Mouse (Mus musculus) stomach, postnatal 0 days (tissue): ENCODE measurements around the gene Cttnbp2. TPM values are rescaled to one million over a fixed set of nuclear protein-coding genes. Genes with fewer than 3 reads are reported as not detected.

Experiments used
- ATAC-seq: fragments of 200-750 bp; cut with Nextera tagmentation; 2 replicates; pipeline ENCODE4 v1.8.0; 2017; ENCODE audit not compliant: low FRiP score, low TSS enrichment
- DNase-seq: peaks from one replicate; pipeline ENCODE4 v3.0.0-alpha.2; 2016; ENCODE audit warnings: low spot score
- H3K27ac ChIP-seq: fragments of 300-500 bp; sonication (generic); replicated peaks from 2 replicates; pipeline ENCODE4 v1.5.1; 2014; ENCODE audit warnings: mild to moderate bottlenecking, control low read depth
- H3K27me3 ChIP-seq: fragments of 300-500 bp; sonication (generic); 2 replicates; pipeline ENCODE4 v1.6.1; 2014; ENCODE audit warnings: low read length; ENCODE audit not compliant: control insufficient read depth, insufficient read depth
- H3K36me3 ChIP-seq: fragments of 300-500 bp; sonication (generic); 2 replicates; pipeline ENCODE4 v1.6.1; 2014; ENCODE audit warnings: low read length, mixed read lengths; ENCODE audit not compliant: control insufficient read depth, insufficient read depth
- H3K4me1 ChIP-seq: fragments of 300-500 bp; sonication (generic); replicated peaks from 2 replicates; pipeline ENCODE4 v1.6.1; 2014; ENCODE audit warnings: antibody characterized with exemption; ENCODE audit not compliant: control insufficient read depth, insufficient read depth
- H3K4me2 ChIP-seq: fragments of 300-500 bp; sonication (generic); replicated peaks from 2 replicates; pipeline ENCODE4 v1.6.1; 2014; ENCODE audit warnings: low read depth, mild to moderate bottlenecking, control low read depth, moderate library complexity
- H3K4me3 ChIP-seq: fragments of 300-500 bp; sonication (generic); 2 replicates; pipeline ENCODE4 v1.5.1; 2014; ENCODE audit warnings: low read depth, low read length, control low read depth
- H3K9ac ChIP-seq: fragments of 300-500 bp; sonication (generic); 2 replicates; pipeline ENCODE4 v1.6.1; 2014; ENCODE audit warnings: mild to moderate bottlenecking, low read length, control low read depth, mixed read lengths
- H3K9me3 ChIP-seq: fragments of 300-500 bp; sonication (generic); 2 replicates; pipeline ENCODE4 v1.6.1; 2016; ENCODE audit warnings: low read length; ENCODE audit not compliant: control insufficient read depth
- CTCF ChIP-seq: IDR thresholded peaks from 2 replicates; pipeline ENCODE4 v1.5.1; 2016; ENCODE audit warnings: antibody characterized with exemption, low read depth, mild to moderate bottlenecking, moderate library complexity
- EP300 ChIP-seq: optimal IDR thresholded peaks from 2 replicates; pipeline ENCODE3; 2016; ENCODE audit warnings: antibody characterized with exemption
- WGBS: fragments of 180-500 bp; shearing (Covaris S2); extraction: QIAGEN DNeasy Blood & Tissue Kit; methylation state at CpG from one replicate; pipeline ENCODE4 v1.1.7; 2014; 5-methylcytosine and 5-hydroxymethylcytosine counted together
- polyA plus RNA-seq: library from polyadenylated mRNA; unstranded; fragments of >200 nt; fragmentation: Nextera tagmentation; extraction: Ambion mirVana; gene quantifications from 2 replicates; pipeline ENCODE4 v1.2.1, GENCODE M21; 2015

Gene Cttnbp2
- polyA plus RNA-seq, 1 experiment from 2014 or later = 4.4 TPM

GRCm38 (mm10) chr6:18372447-18373228 lies 142.0 kb downstream of the Cttnbp2 start:
- Histone ChIP-seq H3K27ac (no peak overlapping the region), H3K4me1 (no peaks in the 10 kb centered on the region), H3K36me3 (no peaks in the 10 kb centered on the region), H3K4me3 (no peak overlapping the region), H3K9me3 (no peaks in the 10 kb centered on the region), H3K27me3 (no peaks in the 10 kb centered on the region), H3K4me2 (no peak overlapping the region), H3K9ac (no peak overlapping the region)
- ATAC-seq = peak; percentile 95
- peak; percentile 86 for DNase-seq
- 24% methylated on average over 7 of the region's 7 CpGs for WGBS
- TF ChIP-seq CTCF (peak; percentile 89), EP300 (no peak)

GRCm38 (mm10) chr6:18369723-18370122 lies 144.9 kb downstream of the Cttnbp2 start:
- 92% methylated on average over 4 of the region's 4 CpGs for WGBS
- Histone ChIP-seq H3K36me3 (no peaks in the 10 kb centered on the region), H3K4me3 (no peak overlapping the region), H3K9ac (no peak overlapping the region), H3K9me3 (no peaks in the 10 kb centered on the region), H3K27me3 (no peaks in the 10 kb centered on the region), H3K27ac (no peak overlapping the region), H3K4me1 (no peaks in the 10 kb centered on the region), H3K4me2 (no peak overlapping the region)
- TF ChIP-seq EP300 = no peak
- no peak for TF ChIP-seq CTCF
- ATAC-seq (no peak), DNase-seq (no peak)

GRCm38 (mm10) chr6:18369054-18369453 lies 145.6 kb downstream of the Cttnbp2 start:
- no peak overlapping the region for H3K9ac ChIP-seq
- no peaks in the 10 kb centered on the region for H3K36me3 ChIP-seq
- no peak overlapping the region for H3K27ac ChIP-seq
- H3K4me1 ChIP-seq = no peaks in the 10 kb centered on the region
- H3K4me3 ChIP-seq = no peak overlapping the region
- 89% methylated on average over 3 of the region's 3 CpGs for WGBS
- TF ChIP-seq EP300 (no peak), CTCF (no peak)
- H3K9me3 ChIP-seq = no peaks in the 10 kb centered on the region
- DNase-seq (no peak), ATAC-seq (no peak)
- H3K27me3 ChIP-seq = no peaks in the 10 kb centered on the region
- H3K4me2 ChIP-seq = no peak overlapping the region

- ATAC-seq (no peak), DNase-seq (no peak)
- Histone ChIP-seq H3K4me2 (no peak overlapping the region), H3K27ac (no peak overlapping the region), H3K9me3 (no peaks in the 10 kb centered on the region), H3K36me3 (no peaks in the 10 kb centered on the region), H3K4me3 (no peak overlapping the region), H3K9ac (no peak overlapping the region), H3K27me3 (no peaks in the 10 kb centered on the region), H3K4me1 (no peaks in the 10 kb centered on the region)
- WGBS = 78% methylated on average over 5 of the region's 5 CpGs
- TF ChIP-seq EP300 = no peak
- TF ChIP-seq CTCF = no peak
Observed at GRCm38 (mm10) chr6:18362232-18362631, 152.4 kb downstream of the Cttnbp2 start.

GRCm38 (mm10) chr6:18360955-18361354 lies 153.7 kb downstream of the Cttnbp2 start:
- H3K9ac ChIP-seq = no peak overlapping the region
- H3K4me2 ChIP-seq = no peak overlapping the region
- DNase-seq (no peak), ATAC-seq (no peak)
- no peak overlapping the region for H3K4me3 ChIP-seq
- no peaks in the 10 kb centered on the region for H3K9me3 ChIP-seq
- H3K4me1 ChIP-seq = no peaks in the 10 kb centered on the region
- TF ChIP-seq CTCF (peak; percentile 34; the same call in 1 of the 2 replicates), EP300 (no peak)
- H3K27me3 ChIP-seq = no peaks in the 10 kb centered on the region
- no peak overlapping the region for H3K27ac ChIP-seq
- no peaks in the 10 kb centered on the region for H3K36me3 ChIP-seq

GRCm38 (mm10) chr6:18360154-18360553 lies 154.5 kb downstream of the Cttnbp2 start:
- H3K4me1 ChIP-seq = no peaks in the 10 kb centered on the region
- TF ChIP-seq CTCF (no peak), EP300 (no peak)
- no peak for DNase-seq
- no peak overlapping the region for H3K27ac ChIP-seq
- no peaks in the 10 kb centered on the region for H3K9me3 ChIP-seq
- H3K36me3 ChIP-seq = no peaks in the 10 kb centered on the region
- WGBS = 74% methylated on average over 1 of the region's 1 CpGs
- no peaks in the 10 kb centered on the region for H3K27me3 ChIP-seq
- no peak for ATAC-seq
- no peak overlapping the region for H3K4me2 ChIP-seq
- H3K9ac ChIP-seq = no peak overlapping the region
- H3K4me3 ChIP-seq = no peak overlapping the region
